Mouse (Mus musculus): ENCODE measurements around the gene Zmiz2. TPM values are rescaled to one million over a fixed set of nuclear protein-coding genes. Genes with fewer than 3 reads are reported as not detected.
A peak's percentile ranks its signal among the peaks of the same experiment; 100 is the strongest.

Zmiz2 gene
- polyA plus RNA-seq, 1 experiment from 2014 or later: 25.4 TPM

DNA sequence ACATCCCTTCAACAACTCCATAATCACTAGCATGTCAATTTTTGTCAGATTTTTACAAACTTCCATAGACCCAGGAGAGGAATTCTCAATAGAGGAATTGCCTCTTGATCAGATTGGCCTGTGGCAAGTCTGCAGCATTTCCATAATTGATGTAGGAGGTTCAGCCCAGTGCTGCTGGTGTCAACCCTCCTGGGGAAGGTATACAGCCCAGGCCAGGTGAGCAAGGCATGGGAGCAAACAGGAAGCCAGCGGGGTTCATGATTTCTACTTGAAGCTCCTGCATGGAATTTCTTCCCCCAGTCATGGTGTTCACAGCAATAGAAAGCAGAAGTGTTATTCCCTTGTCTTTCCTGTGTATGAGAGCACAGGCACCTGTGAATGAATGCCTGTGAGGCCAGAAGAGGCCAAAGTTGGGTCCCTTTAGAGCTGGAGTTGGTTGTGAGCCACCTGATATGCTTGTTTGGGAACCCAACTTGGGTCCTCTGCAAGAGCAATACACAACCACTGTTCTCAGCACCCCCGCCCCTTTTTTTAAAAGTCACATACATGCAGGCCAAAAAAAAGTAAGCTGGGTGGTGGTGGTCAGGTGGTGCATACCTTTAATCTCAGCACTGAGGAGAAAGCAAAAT lies 32.0 kb downstream of the Zmiz2 start:
- DNase-seq (ENCODE audit: low spot score) (no peak), ATAC-seq (ENCODE audit: insufficient read depth, low FRiP score, low TSS enrichment) (no peak)
- H3K4me3 ChIP-seq (ENCODE audit: low read depth, low read length): no peak overlapping the region
- H3K9ac ChIP-seq (ENCODE audit: low read length): no peak overlapping the region
- peaks cover 18% of the 10 kb centered on the region for H3K36me3 ChIP-seq (ENCODE audit: control insufficient read depth, insufficient read depth, low read length)
- peaks cover 10% of the 10 kb centered on the region for H3K4me1 ChIP-seq (ENCODE audit: control insufficient read depth, insufficient read depth, low read length)
- 69% methylated on average over 2 of the region's 2 CpGs for WGBS
- no peaks in the 10 kb centered on the region for H3K9me3 ChIP-seq (ENCODE audit: control insufficient read depth, low read length)
- no peak overlapping the region for H3K4me2 ChIP-seq (ENCODE audit: low read depth)
- H3K27ac ChIP-seq (ENCODE audit: low read depth, low read length): no peak overlapping the region
- no peaks in the 10 kb centered on the region for H3K27me3 ChIP-seq (ENCODE audit: control insufficient read depth, insufficient read depth, low read length)

DNA sequence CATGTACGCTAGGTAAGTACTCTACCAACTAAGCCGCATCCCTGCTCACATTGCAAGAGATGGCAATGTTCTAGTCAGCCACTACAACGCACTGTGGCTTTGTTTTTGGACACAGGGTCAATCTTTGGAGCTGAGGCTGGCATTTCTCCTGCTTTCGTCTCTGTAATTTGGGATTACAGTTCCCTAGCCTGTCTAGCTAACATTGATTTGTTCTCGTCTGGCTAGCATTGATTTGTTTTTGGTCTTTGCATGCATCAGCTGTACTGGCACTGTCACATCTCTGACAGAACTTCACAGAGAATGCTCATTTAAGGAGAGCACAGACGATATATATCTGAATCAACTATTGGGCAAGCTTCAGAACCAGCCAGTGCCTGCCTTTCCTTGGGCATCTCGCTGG lies 41.3 kb downstream of the Zmiz2 start:
- Histone ChIP-seq H3K4me2 (ENCODE audit: low read depth) (no peak overlapping the region), H3K36me3 (ENCODE audit: control insufficient read depth, insufficient read depth, low read length) (peaks cover 19% of the 10 kb centered on the region), H3K4me3 (ENCODE audit: low read depth, low read length) (no peak overlapping the region), H3K9me3 (ENCODE audit: control insufficient read depth, low read length) (no peaks in the 10 kb centered on the region), H3K9ac (ENCODE audit: low read length) (no peak overlapping the region; the same call in 1 of the 2 replicates), H3K27me3 (ENCODE audit: control insufficient read depth, insufficient read depth, low read length) (no peaks in the 10 kb centered on the region), H3K27ac (ENCODE audit: low read depth, low read length) (no peak overlapping the region), H3K4me1 (ENCODE audit: control insufficient read depth, insufficient read depth, low read length) (no peaks in the 10 kb centered on the region)
- ATAC-seq (ENCODE audit: insufficient read depth, low FRiP score, low TSS enrichment) (no peak), DNase-seq (ENCODE audit: low spot score) (no peak)
- 96% methylated on average over 7 of the region's 7 CpGs for WGBS

DNA sequence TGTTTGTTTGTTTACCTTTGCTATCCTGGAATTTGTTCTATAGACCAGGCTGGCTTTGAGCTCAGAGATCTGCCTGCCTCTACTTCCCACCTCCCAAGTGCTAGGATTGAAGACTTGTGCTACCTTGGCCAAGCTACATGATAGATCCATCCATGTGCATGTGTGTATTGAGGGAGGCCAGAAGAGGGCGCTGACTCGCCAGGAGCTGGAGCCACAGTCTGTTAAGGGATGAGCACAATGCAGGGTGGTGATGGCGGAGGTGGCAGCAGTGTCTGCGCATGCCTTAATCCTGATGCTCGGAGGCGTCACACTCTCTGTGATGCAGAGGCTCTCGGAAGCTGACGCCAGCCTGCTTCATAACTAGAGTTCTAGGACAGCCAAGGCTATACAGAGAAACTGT lies 47.6 kb downstream of the Zmiz2 start:
- no peak overlapping the region for H3K4me3 ChIP-seq (ENCODE audit: low read depth, low read length)
- no peaks in the 10 kb centered on the region for H3K27me3 ChIP-seq (ENCODE audit: control insufficient read depth, insufficient read depth, low read length)
- H3K4me1 ChIP-seq (ENCODE audit: control insufficient read depth, insufficient read depth, low read length): no peaks in the 10 kb centered on the region
- 72% methylated on average over 8 of the region's 8 CpGs for WGBS
- no peak overlapping the region for H3K9ac ChIP-seq (ENCODE audit: low read length)
- DNase-seq (ENCODE audit: low spot score) (peak; percentile 56), ATAC-seq (ENCODE audit: insufficient read depth, low FRiP score, low TSS enrichment) (no peak)
- H3K9me3 ChIP-seq (ENCODE audit: control insufficient read depth, low read length): no peaks in the 10 kb centered on the region
- peaks cover 10% of the 10 kb centered on the region for H3K36me3 ChIP-seq (ENCODE audit: control insufficient read depth, insufficient read depth, low read length)
- no peak overlapping the region for H3K27ac ChIP-seq (ENCODE audit: low read depth, low read length)
- H3K4me2 ChIP-seq (ENCODE audit: low read depth): no peak overlapping the region

DNA sequence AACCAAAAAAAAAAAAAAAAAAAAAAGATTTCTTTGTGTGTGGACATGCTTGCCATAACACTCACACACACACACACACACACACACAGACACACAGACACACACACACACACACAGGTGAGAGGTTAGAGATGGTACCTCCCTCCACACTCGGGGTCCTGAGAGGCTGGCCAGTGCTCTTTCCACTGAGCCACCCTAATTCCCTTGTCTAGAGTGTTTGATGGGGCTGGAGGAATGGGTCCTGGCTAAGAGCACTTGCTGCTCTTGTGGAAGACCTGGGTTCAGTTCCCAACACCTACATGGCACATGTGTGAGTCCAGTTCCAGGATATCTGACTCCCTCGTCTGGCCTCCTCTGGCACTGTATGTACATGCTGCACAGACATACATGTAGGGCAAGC lies 48.8 kb downstream of the Zmiz2 start:
- no peak overlapping the region for H3K27ac ChIP-seq (ENCODE audit: low read depth, low read length)
- no peaks in the 10 kb centered on the region for H3K4me1 ChIP-seq (ENCODE audit: control insufficient read depth, insufficient read depth, low read length)
- no peak overlapping the region for H3K4me3 ChIP-seq (ENCODE audit: low read depth, low read length)
- no peak overlapping the region for H3K9ac ChIP-seq (ENCODE audit: low read length)
- DNase-seq (ENCODE audit: low spot score) (no peak), ATAC-seq (ENCODE audit: insufficient read depth, low FRiP score, low TSS enrichment) (no peak)
- H3K27me3 ChIP-seq (ENCODE audit: control insufficient read depth, insufficient read depth, low read length): no peaks in the 10 kb centered on the region
- WGBS: 95% methylated on average over 2 of the region's 2 CpGs
- H3K4me2 ChIP-seq (ENCODE audit: low read depth): no peak overlapping the region
- H3K9me3 ChIP-seq (ENCODE audit: control insufficient read depth, low read length): no peaks in the 10 kb centered on the region
- peaks cover 10% of the 10 kb centered on the region for H3K36me3 ChIP-seq (ENCODE audit: control insufficient read depth, insufficient read depth, low read length)

DNA sequence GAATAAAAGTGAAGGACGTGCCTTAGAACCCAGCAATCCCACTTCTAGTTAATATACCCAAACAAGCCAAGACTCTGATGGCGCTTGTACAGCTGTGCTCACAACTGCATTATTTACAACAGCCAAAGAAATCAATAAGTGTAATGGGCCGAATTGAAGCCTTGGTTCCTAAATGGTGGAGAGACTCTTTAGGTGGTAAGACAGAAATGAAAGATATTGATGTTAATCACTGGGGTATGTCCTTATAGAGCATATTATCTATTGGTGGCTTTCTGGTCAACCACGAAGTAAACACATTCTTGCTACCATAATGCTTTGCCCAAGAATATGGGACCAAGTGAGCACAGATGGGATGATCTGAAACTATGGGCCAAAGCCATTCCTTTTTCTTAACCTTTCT lies 51.3 kb downstream of the Zmiz2 start:
- Histone ChIP-seq H3K27me3 (ENCODE audit: control insufficient read depth, insufficient read depth, low read length) (no peaks in the 10 kb centered on the region), H3K4me3 (ENCODE audit: low read depth, low read length) (no peak overlapping the region), H3K4me1 (ENCODE audit: control insufficient read depth, insufficient read depth, low read length) (0 out of 2 replicates have a peak, but pooled peaks cover 3% of the 10 kb centered on the region), H3K36me3 (ENCODE audit: control insufficient read depth, insufficient read depth, low read length) (peaks cover 5% of the 10 kb centered on the region), H3K4me2 (ENCODE audit: low read depth) (no peak overlapping the region), H3K9me3 (ENCODE audit: control insufficient read depth, low read length) (no peaks in the 10 kb centered on the region), H3K9ac (ENCODE audit: low read length) (no peak overlapping the region), H3K27ac (ENCODE audit: low read depth, low read length) (no peak overlapping the region)
- 93% methylated on average over 4 of the region's 4 CpGs for WGBS
- ATAC-seq (ENCODE audit: insufficient read depth, low FRiP score, low TSS enrichment) (no peak), DNase-seq (ENCODE audit: low spot score) (no peak)

DNA sequence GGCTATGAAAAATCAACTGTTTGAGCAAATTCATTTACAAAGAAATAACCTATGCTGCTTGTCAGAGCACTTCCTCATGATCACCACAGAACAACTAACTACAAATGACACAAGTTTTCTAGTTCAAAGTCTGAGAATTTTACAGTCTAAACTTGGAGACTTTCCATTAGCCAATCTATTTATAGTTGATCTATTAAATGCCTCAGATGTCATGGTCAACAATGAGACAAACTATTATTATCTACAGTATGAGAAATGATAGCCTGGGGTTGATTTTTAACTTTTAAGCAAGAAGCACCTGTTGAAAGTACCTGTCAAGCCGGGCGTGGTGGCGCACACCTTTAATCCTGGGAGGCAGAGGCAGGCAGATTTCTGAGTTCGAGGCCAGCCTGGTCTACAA lies 53.7 kb downstream of the Zmiz2 start:
- DNase-seq (ENCODE audit: low spot score) (no peak), ATAC-seq (ENCODE audit: insufficient read depth, low FRiP score, low TSS enrichment) (no peak)
- Histone ChIP-seq H3K36me3 (ENCODE audit: control insufficient read depth, insufficient read depth, low read length) (peaks cover 2% of the 10 kb centered on the region; the same call in 1 of the 2 replicates), H3K27ac (ENCODE audit: low read depth, low read length) (no peak overlapping the region), H3K9ac (ENCODE audit: low read length) (no peak overlapping the region), H3K4me3 (ENCODE audit: low read depth, low read length) (no peak overlapping the region), H3K9me3 (ENCODE audit: control insufficient read depth, low read length) (no peaks in the 10 kb centered on the region), H3K4me2 (ENCODE audit: low read depth) (no peak overlapping the region), H3K4me1 (ENCODE audit: control insufficient read depth, insufficient read depth, low read length) (0 out of 2 replicates have a peak, but pooled peaks cover 3% of the 10 kb centered on the region), H3K27me3 (ENCODE audit: control insufficient read depth, insufficient read depth, low read length) (no peaks in the 10 kb centered on the region)
- WGBS: 95% methylated on average over 4 of the region's 4 CpGs

DNA sequence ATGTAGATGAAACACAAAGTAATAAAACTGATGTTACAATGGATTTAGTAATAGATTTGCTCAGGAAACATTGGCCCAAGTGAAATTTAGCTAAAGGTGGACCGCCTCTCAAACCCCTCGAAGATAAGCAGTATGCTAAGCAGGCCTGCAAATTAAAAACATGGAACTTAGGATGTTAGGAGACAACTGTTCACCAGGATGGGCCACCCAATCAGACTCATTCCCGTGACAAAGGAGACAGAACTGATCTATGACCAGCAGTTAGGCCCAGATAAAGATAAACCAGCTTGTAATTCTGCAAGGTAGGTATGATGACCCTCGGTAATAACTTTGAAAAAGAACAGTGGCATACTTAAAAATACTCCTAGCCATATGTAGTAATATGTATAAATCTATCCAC lies 54.2 kb downstream of the Zmiz2 start:
- no peak for DNase-seq (ENCODE audit: low spot score)
- Histone ChIP-seq H3K27ac (ENCODE audit: low read depth, low read length) (no peak overlapping the region), H3K9ac (ENCODE audit: low read length) (peak overlapping the region; percentile 35; the same call in 1 of the 2 replicates), H3K27me3 (ENCODE audit: control insufficient read depth, insufficient read depth, low read length) (no peaks in the 10 kb centered on the region), H3K9me3 (ENCODE audit: control insufficient read depth, low read length) (no peaks in the 10 kb centered on the region), H3K4me1 (ENCODE audit: control insufficient read depth, insufficient read depth, low read length) (0 out of 2 replicates have a peak, but pooled peaks cover 3% of the 10 kb centered on the region), H3K4me3 (ENCODE audit: low read depth, low read length) (peak overlapping the region; percentile 75), H3K36me3 (ENCODE audit: control insufficient read depth, insufficient read depth, low read length) (no peaks in the 10 kb centered on the region), H3K4me2 (ENCODE audit: low read depth) (peak overlapping the region; percentile 74)
- WGBS: 67% methylated on average over 4 of the region's 4 CpGs
- no peak for ATAC-seq (ENCODE audit: insufficient read depth, low FRiP score, low TSS enrichment)

DNA sequence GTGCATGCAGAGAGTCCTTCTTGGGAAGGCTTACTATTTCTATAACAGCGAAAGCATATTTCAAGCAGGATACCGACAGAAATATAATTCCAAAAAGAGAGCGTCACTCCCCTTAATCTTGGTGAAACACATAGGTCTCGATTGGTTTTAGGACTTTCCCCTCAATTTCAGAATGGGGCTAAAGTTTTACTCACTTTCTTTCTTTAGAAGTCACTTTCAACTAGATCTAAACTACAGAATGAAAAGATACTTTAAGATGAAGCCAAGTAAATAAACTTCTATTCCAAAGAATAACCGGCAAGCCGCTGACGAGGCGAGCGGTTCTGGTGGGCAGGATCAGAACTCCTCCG lies 54.8 kb downstream of the Zmiz2 start:
- H3K4me1 ChIP-seq (ENCODE audit: control insufficient read depth, insufficient read depth, low read length): 0 out of 2 replicates have a peak, but pooled peaks cover 3% of the 10 kb centered on the region
- ATAC-seq (ENCODE audit: insufficient read depth, low FRiP score, low TSS enrichment) (no peak), DNase-seq (ENCODE audit: low spot score) (no peak)
- no peaks in the 10 kb centered on the region for H3K27me3 ChIP-seq (ENCODE audit: control insufficient read depth, insufficient read depth, low read length)
- H3K4me2 ChIP-seq (ENCODE audit: low read depth): peak overlapping the region; percentile 74
- no peaks in the 10 kb centered on the region for H3K9me3 ChIP-seq (ENCODE audit: control insufficient read depth, low read length)
- H3K27ac ChIP-seq (ENCODE audit: low read depth, low read length): peak overlapping the region; percentile 88
- peak overlapping the region; percentile 88 for H3K9ac ChIP-seq (ENCODE audit: low read length)
- H3K36me3 ChIP-seq (ENCODE audit: control insufficient read depth, insufficient read depth, low read length): no peaks in the 10 kb centered on the region
- peak overlapping the region; percentile 75 for H3K4me3 ChIP-seq (ENCODE audit: low read depth, low read length)
- WGBS: 1% methylated on average over 10 of the region's 10 CpGs

DNA sequence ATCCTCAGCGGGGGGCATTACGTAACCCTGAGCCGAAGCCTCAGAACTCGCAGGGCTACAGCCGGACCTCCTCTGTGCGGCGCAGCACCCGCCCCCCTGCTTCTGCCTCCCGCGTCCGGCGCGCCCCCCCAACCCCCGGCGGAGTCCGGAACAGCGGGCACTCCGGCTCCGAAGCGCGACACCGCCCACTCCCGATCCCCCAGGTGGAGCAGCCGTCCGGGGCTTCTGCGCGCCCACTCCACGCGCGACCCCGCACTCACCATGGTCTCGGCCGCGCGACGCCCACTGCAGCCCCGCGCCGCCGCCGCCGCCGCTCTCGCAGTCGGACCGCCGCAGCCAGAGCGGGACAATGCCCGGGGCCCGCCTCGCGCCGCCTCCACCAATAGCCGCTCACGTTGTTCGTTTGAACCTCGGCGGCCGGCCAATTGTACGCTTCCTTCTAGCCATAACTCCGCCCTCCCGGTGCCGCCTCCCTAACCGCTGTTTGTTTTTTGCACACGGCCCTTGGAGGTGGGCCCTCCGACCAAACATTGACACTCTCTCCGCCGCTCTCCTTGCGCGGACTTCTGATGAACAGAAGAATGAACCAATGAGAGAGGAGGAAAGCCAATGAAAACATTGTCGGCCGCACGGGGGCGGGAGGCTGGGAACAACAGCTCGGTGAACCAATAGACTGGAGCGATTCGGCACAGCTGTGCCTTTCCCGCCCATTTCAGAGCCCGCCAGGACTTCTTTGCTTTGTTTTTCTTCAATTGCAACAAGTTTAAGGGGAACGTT lies 55.4 kb downstream of the Zmiz2 start, which contains the start of gene H2afv:
Gene H2afv, minus strand, starts transcription at position 367 of the 777 bp plus-strand sequence.
- peak within 1 kb of the TSS; percentile 74 for H3K4me2 ChIP-seq (ENCODE audit: low read depth)
- H3K36me3 ChIP-seq (ENCODE audit: control insufficient read depth, insufficient read depth, low read length): no peaks in the 10 kb centered on the region

More for the DNA sequence above, 55.4 kb downstream of the Zmiz2 start, which contains the start of gene H2afv:
- peak; percentile 98 for ATAC-seq (ENCODE audit: insufficient read depth, low FRiP score, low TSS enrichment)
- under 1% methylated on average over 80 of the region's 80 CpGs for WGBS
- H3K27me3 ChIP-seq (ENCODE audit: control insufficient read depth, insufficient read depth, low read length): no peaks in the 10 kb centered on the region
- H3K9me3 ChIP-seq (ENCODE audit: control insufficient read depth, low read length): no peaks in the 10 kb centered on the region
- peak within 1 kb of the TSS; percentile 75 for H3K4me3 ChIP-seq (ENCODE audit: low read depth, low read length)
- peak within 1 kb of the TSS; percentile 88 for H3K27ac ChIP-seq (ENCODE audit: low read depth, low read length)
- peak within 1 kb of the TSS; percentile 88 for H3K9ac ChIP-seq (ENCODE audit: low read length)
- H3K4me1 ChIP-seq (ENCODE audit: control insufficient read depth, insufficient read depth, low read length): 0 out of 2 replicates have a peak, but pooled peaks cover 3% of the 10 kb centered on the region
- peak; percentile 99 for DNase-seq (ENCODE audit: low spot score)

Data from neural tube, embryonic 11.5 days (tissue).